Mouse (Mus musculus): Measurements from ENCODE around the gene Jund. TPM values are rescaled to one million over a fixed set of nuclear protein-coding genes. Genes with fewer than 3 reads are reported as not detected.

Gene Jund
- polyA plus RNA-seq, 1 experiment from 2014 or later = 23.7 TPM

GRCm38 (mm10) chr8:70699834-70700554, 1.2 kb downstream of the Jund start:
- Histone ChIP-seq H3K36me3 (replicated peaks) (no peaks in the 10 kb centered on the region), H3K4me3 (replicated peaks) (peak overlapping the region; percentile 80), H3K9me3 (replicated peaks) (no peaks in the 10 kb centered on the region), H3K4me1 (replicated peaks) (peaks cover 63% of the 10 kb centered on the region), H3K4me2 (peak overlapping the region; percentile 99), H3K9ac (peak overlapping the region; percentile 100), H3K27me3 (0 out of 2 replicates have a peak, but pooled peaks cover 3% of the 10 kb centered on the region), H3K27ac (replicated peaks) (peak overlapping the region; percentile 95)
- under 1% methylated on average over 59 of the region's 59 CpGs for WGBS (ENCODE audit: insufficient replicate concordance)
- ATAC-seq (ENCODE audit: insufficient read depth) = no peak

GRCm38 (mm10) chr8:70700555-70700922, 1.8 kb downstream of the Jund start:
- Histone ChIP-seq H3K36me3 (replicated peaks) (no peaks in the 10 kb centered on the region), H3K9ac (peak overlapping the region; percentile 100), H3K27ac (replicated peaks) (peak overlapping the region; percentile 95), H3K4me2 (peak overlapping the region; percentile 99), H3K4me3 (replicated peaks) (peak overlapping the region; percentile 80), H3K9me3 (replicated peaks) (no peaks in the 10 kb centered on the region), H3K4me1 (replicated peaks) (peaks cover 58% of the 10 kb centered on the region), H3K27me3 (0 out of 2 replicates have a peak, but pooled peaks cover 3% of the 10 kb centered on the region)
- WGBS (ENCODE audit: insufficient replicate concordance) = under 1% methylated on average over 20 of the region's 20 CpGs
- ATAC-seq (ENCODE audit: insufficient read depth) = no peak

- no peaks in the 10 kb centered on the region for H3K9me3 ChIP-seq (replicated peaks)
- H3K9ac ChIP-seq = peak overlapping the region; percentile 100
- no peak for ATAC-seq (ENCODE audit: insufficient read depth)
- peaks cover 50% of the 10 kb centered on the region for H3K4me1 ChIP-seq (replicated peaks)
- WGBS (ENCODE audit: insufficient replicate concordance) = 51% methylated on average over 10 of the region's 10 CpGs
- H3K27me3 ChIP-seq = 0 out of 2 replicates have a peak, but pooled peaks cover 3% of the 10 kb centered on the region
- peak overlapping the region; percentile 99 for H3K4me2 ChIP-seq
- no peaks in the 10 kb centered on the region for H3K36me3 ChIP-seq (replicated peaks)
- peak overlapping the region; percentile 95 for H3K27ac ChIP-seq (replicated peaks)
- H3K4me3 ChIP-seq (replicated peaks) = peak overlapping the region; percentile 80
Observed at GRCm38 (mm10) chr8:70701048-70701981, 2.6 kb downstream of the Jund start.

- no peak for ATAC-seq (ENCODE audit: insufficient read depth)
- Histone ChIP-seq H3K9ac (no peak overlapping the region), H3K9me3 (replicated peaks) (no peaks in the 10 kb centered on the region), H3K36me3 (replicated peaks) (no peaks in the 10 kb centered on the region), H3K27ac (replicated peaks) (no peak overlapping the region), H3K4me2 (no peak overlapping the region), H3K27me3 (0 out of 2 replicates have a peak, but pooled peaks cover 3% of the 10 kb centered on the region), H3K4me1 (replicated peaks) (peaks cover 41% of the 10 kb centered on the region), H3K4me3 (replicated peaks) (no peak overlapping the region)
- 76% methylated on average over 2 of the region's 2 CpGs for WGBS (ENCODE audit: insufficient replicate concordance)
Observed at GRCm38 (mm10) chr8:70701982-70702841, 3.5 kb downstream of the Jund start.

GRCm38 (mm10) chr8:70702842-70703182, 4.1 kb downstream of the Jund start:
- Histone ChIP-seq H3K9ac (no peak overlapping the region), H3K27me3 (0 out of 2 replicates have a peak, but pooled peaks cover 3% of the 10 kb centered on the region), H3K4me2 (no peak overlapping the region), H3K9me3 (replicated peaks) (no peaks in the 10 kb centered on the region), H3K4me3 (replicated peaks) (no peak overlapping the region), H3K4me1 (replicated peaks) (peaks cover 35% of the 10 kb centered on the region), H3K27ac (replicated peaks) (no peak overlapping the region), H3K36me3 (replicated peaks) (no peaks in the 10 kb centered on the region)
- no peak for ATAC-seq (ENCODE audit: insufficient read depth)
- 70% methylated on average over 3 of the region's 3 CpGs for WGBS (ENCODE audit: insufficient replicate concordance)

- ATAC-seq (ENCODE audit: insufficient read depth) = no peak
- no peak within 1 kb of the TSS for H3K27ac ChIP-seq (replicated peaks)
- H3K4me3 ChIP-seq (replicated peaks) = no peak within 1 kb of the TSS
- H3K4me1 ChIP-seq (replicated peaks) = peaks cover 30% of the 10 kb centered on the region
- no peaks in the 10 kb centered on the region for H3K9me3 ChIP-seq (replicated peaks)
- H3K27me3 ChIP-seq = 0 out of 2 replicates have a peak, but pooled peaks cover 7% of the 10 kb centered on the region
- no peaks in the 10 kb centered on the region for H3K36me3 ChIP-seq (replicated peaks)
- no peak within 1 kb of the TSS for H3K4me2 ChIP-seq
- WGBS (ENCODE audit: insufficient replicate concordance) = 78% methylated on average over 3 of the region's 3 CpGs
- H3K9ac ChIP-seq = no peak within 1 kb of the TSS
Observed at GRCm38 (mm10) chr8:70703287-70703686, 4.5 kb downstream of the Jund start, which contains the start of gene Iqcn. Iqcn (plus strand) TSS chr8:70703457.

GRCm38 (mm10) chr8:70708281-70708680, 9.5 kb downstream of the Jund start:
- H3K4me1 ChIP-seq (replicated peaks) = no peaks in the 10 kb centered on the region
- WGBS (ENCODE audit: insufficient replicate concordance) = 76% methylated on average over 14 of the region's 14 CpGs
- H3K4me2 ChIP-seq = no peak overlapping the region
- no peak overlapping the region for H3K27ac ChIP-seq (replicated peaks)
- ATAC-seq (ENCODE audit: insufficient read depth) = no peak
- no peaks in the 10 kb centered on the region for H3K36me3 ChIP-seq (replicated peaks)
- no peak overlapping the region for H3K9ac ChIP-seq
- H3K4me3 ChIP-seq (replicated peaks) = no peak overlapping the region
- H3K9me3 ChIP-seq (replicated peaks) = no peaks in the 10 kb centered on the region
- peaks cover 14% of the 10 kb centered on the region; the same call in 1 of the 2 replicates for H3K27me3 ChIP-seq

GRCm38 (mm10) chr8:70709794-70710193, 11.0 kb downstream of the Jund start:
- H3K4me2 ChIP-seq = no peak overlapping the region
- no peak for ATAC-seq (ENCODE audit: insufficient read depth)
- no peaks in the 10 kb centered on the region for H3K4me1 ChIP-seq (replicated peaks)
- no peaks in the 10 kb centered on the region for H3K9me3 ChIP-seq (replicated peaks)
- WGBS (ENCODE audit: insufficient replicate concordance) = 74% methylated on average over 9 of the region's 9 CpGs
- H3K4me3 ChIP-seq (replicated peaks) = no peak overlapping the region
- no peak overlapping the region for H3K9ac ChIP-seq
- no peaks in the 10 kb centered on the region for H3K36me3 ChIP-seq (replicated peaks)
- no peak overlapping the region for H3K27ac ChIP-seq (replicated peaks)
- peaks cover 16% of the 10 kb centered on the region; the same call in 1 of the 2 replicates for H3K27me3 ChIP-seq

GRCm38 (mm10) chr8:70710296-70710695, 11.5 kb downstream of the Jund start:
- no peak for ATAC-seq (ENCODE audit: insufficient read depth)
- H3K9ac ChIP-seq = no peak overlapping the region
- H3K9me3 ChIP-seq (replicated peaks) = no peaks in the 10 kb centered on the region
- no peak overlapping the region for H3K4me3 ChIP-seq (replicated peaks)
- H3K27ac ChIP-seq (replicated peaks) = no peak overlapping the region
- peaks cover 14% of the 10 kb centered on the region; the same call in 1 of the 2 replicates for H3K27me3 ChIP-seq
- 76% methylated on average over 1 of the region's 1 CpGs for WGBS (ENCODE audit: insufficient replicate concordance)
- no peaks in the 10 kb centered on the region for H3K4me1 ChIP-seq (replicated peaks)
- H3K36me3 ChIP-seq (replicated peaks) = no peaks in the 10 kb centered on the region
- no peak overlapping the region for H3K4me2 ChIP-seq

GRCm38 (mm10) chr8:70711041-70711440, 12.3 kb downstream of the Jund start:
- Histone ChIP-seq H3K4me2 (no peak overlapping the region), H3K27ac (replicated peaks) (no peak overlapping the region), H3K9ac (no peak overlapping the region), H3K27me3 (peaks cover 14% of the 10 kb centered on the region; the same call in 1 of the 2 replicates), H3K4me1 (replicated peaks) (no peaks in the 10 kb centered on the region), H3K36me3 (replicated peaks) (no peaks in the 10 kb centered on the region), H3K4me3 (replicated peaks) (no peak overlapping the region), H3K9me3 (replicated peaks) (no peaks in the 10 kb centered on the region)
- no peak for ATAC-seq (ENCODE audit: insufficient read depth)
- WGBS (ENCODE audit: insufficient replicate concordance) = 71% methylated on average over 11 of the region's 11 CpGs
